Mouse (Mus musculus): Measurements from ENCODE around the gene Ptprg. TPM values are rescaled to one million over a fixed set of nuclear protein-coding genes. Genes with fewer than 3 reads are reported as not detected.

Ptprg gene
- polyA plus RNA-seq, 1 experiment from 2014 or later = 33.7 TPM

DNA sequence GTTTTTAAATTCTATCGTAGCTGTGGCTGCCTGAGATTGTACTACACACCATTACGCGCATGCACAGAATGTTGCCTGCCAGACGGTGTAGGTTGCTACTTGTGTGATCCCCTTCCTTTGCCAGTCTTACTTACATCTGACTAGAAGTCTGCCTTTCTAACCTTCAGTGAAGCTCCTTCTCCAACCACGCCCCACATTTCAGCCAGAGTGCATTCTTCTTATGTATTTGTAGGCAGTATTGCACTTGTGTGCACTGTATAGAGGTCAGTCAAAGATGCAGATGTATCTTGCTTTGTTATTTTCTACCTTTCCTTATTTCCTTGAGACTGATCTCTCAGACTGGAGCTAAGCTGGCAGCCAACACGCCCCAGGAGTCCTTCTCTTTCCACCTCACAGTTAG is 158.8 kb downstream of the Ptprg start:
- Histone ChIP-seq H3K9ac (ENCODE audit: low read length) (no peak overlapping the region), H3K27ac (ENCODE audit: low read depth, low read length) (no peak overlapping the region), H3K4me2 (no peak overlapping the region), H3K4me1 (ENCODE audit: control insufficient read depth, insufficient read depth, low read length) (0 out of 2 replicates have a peak, but pooled peaks cover 8% of the 10 kb centered on the region), H3K4me3 (ENCODE audit: low read depth, low read length) (no peak overlapping the region), H3K27me3 (ENCODE audit: control insufficient read depth, insufficient read depth, low read length) (no peaks in the 10 kb centered on the region), H3K9me3 (ENCODE audit: control insufficient read depth, low read length) (no peaks in the 10 kb centered on the region; the same call in 1 of the 2 replicates), H3K36me3 (ENCODE audit: control insufficient read depth, insufficient read depth, low read length) (no peaks in the 10 kb centered on the region)
- WGBS = 96% methylated on average over 6 of the region's 6 CpGs
- no peak for DNase-seq (ENCODE audit: low spot score, missing footprints)
- no peak for ATAC-seq (ENCODE audit: low FRiP score)

- Histone ChIP-seq H3K4me3 (ENCODE audit: low read depth, low read length) (no peak overlapping the region), H3K4me2 (no peak overlapping the region), H3K36me3 (ENCODE audit: control insufficient read depth, insufficient read depth, low read length) (no peaks in the 10 kb centered on the region), H3K9ac (ENCODE audit: low read length) (no peak overlapping the region), H3K27ac (ENCODE audit: low read depth, low read length) (no peak overlapping the region), H3K27me3 (ENCODE audit: control insufficient read depth, insufficient read depth, low read length) (no peaks in the 10 kb centered on the region), H3K9me3 (ENCODE audit: control insufficient read depth, low read length) (no peaks in the 10 kb centered on the region), H3K4me1 (ENCODE audit: control insufficient read depth, insufficient read depth, low read length) (0 out of 2 replicates have a peak, but pooled peaks cover 12% of the 10 kb centered on the region)
- peak; percentile 84 for DNase-seq (ENCODE audit: low spot score, missing footprints)
- WGBS = 16% methylated on average over 3 of the region's 3 CpGs
- ATAC-seq (ENCODE audit: low FRiP score) = peak; percentile 40; the same call in 1 of the 2 replicates
Measured at GRCm38 (mm10) chr14:11716230-11716629, 162.9 kb downstream of the Ptprg start.

DNA sequence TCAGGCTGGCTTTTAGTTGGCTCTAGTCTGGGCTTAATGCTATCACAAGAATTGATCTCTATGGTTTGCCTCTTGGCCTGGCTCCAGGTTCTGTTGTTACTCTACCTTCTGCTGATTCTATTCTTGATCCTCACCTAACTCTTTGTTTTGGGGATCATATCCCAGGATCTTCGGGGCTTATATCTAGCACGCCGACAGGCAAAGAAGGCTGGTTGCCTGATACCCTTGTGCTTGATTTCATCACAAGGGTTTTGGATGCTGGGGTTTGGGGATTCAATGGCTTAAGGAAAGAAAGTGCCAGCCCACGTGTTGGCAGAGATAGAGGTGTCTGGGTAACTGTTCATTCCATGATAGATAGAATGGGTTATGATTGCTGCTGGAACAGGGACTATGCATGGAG is 164.9 kb downstream of the Ptprg start:
- Histone ChIP-seq H3K27me3 (ENCODE audit: control insufficient read depth, insufficient read depth, low read length) (no peaks in the 10 kb centered on the region), H3K36me3 (ENCODE audit: control insufficient read depth, insufficient read depth, low read length) (no peaks in the 10 kb centered on the region), H3K4me1 (ENCODE audit: control insufficient read depth, insufficient read depth, low read length) (0 out of 2 replicates have a peak, but pooled peaks cover 9% of the 10 kb centered on the region), H3K27ac (ENCODE audit: low read depth, low read length) (no peak overlapping the region), H3K9me3 (ENCODE audit: control insufficient read depth, low read length) (no peaks in the 10 kb centered on the region), H3K9ac (ENCODE audit: low read length) (no peak overlapping the region), H3K4me3 (ENCODE audit: low read depth, low read length) (no peak overlapping the region), H3K4me2 (no peak overlapping the region)
- ATAC-seq (ENCODE audit: low FRiP score) (no peak), DNase-seq (ENCODE audit: low spot score, missing footprints) (no peak)
- 84% methylated on average over 4 of the region's 4 CpGs for WGBS

DNA sequence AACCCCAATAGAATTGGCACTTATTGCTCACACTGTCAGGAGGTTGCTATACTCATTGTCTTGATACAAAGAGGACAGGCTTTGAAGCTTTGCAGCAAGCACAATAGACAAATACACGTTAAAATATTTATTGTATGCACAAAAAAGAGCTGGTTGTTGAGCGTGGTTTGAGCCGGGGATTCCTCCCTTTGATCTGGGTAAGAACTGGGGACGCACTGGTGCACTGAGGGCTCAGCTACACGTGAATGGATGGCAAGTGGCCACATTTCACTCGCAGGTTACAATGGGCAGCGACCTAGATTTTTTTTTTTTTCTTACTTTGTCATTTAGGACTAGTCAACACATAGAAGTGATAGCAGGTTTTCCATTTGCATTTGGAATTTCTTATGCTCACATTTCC is 165.9 kb downstream of the Ptprg start:
- Histone ChIP-seq H3K4me1 (ENCODE audit: control insufficient read depth, insufficient read depth, low read length) (0 out of 2 replicates have a peak, but pooled peaks cover 7% of the 10 kb centered on the region), H3K9ac (ENCODE audit: low read length) (no peak overlapping the region), H3K27me3 (ENCODE audit: control insufficient read depth, insufficient read depth, low read length) (no peaks in the 10 kb centered on the region), H3K36me3 (ENCODE audit: control insufficient read depth, insufficient read depth, low read length) (no peaks in the 10 kb centered on the region), H3K9me3 (ENCODE audit: control insufficient read depth, low read length) (no peaks in the 10 kb centered on the region), H3K4me2 (no peak overlapping the region), H3K4me3 (ENCODE audit: low read depth, low read length) (no peak overlapping the region), H3K27ac (ENCODE audit: low read depth, low read length) (no peak overlapping the region)
- WGBS = 21% methylated on average over 7 of the region's 7 CpGs
- no peak for ATAC-seq (ENCODE audit: low FRiP score)
- DNase-seq (ENCODE audit: low spot score, missing footprints) = peak; percentile 86

DNA sequence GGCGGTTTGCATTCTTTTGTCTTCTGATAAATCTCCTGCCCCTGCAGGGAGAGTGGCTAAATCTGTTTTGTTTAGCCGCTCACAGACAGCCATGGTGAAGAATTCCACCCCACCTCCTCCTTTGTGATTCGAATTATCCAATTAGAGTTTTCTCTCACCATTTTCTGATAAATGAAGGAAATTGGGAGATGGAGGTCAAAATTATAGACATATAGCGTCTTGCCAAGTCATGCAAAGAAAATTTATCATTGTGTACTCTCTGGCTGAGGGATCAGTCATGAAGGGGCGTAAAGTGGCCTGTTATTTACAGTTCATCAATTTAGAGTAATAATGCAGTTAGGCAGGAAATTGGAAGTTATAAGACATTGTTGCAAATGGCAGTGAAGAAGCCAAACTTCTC is 168.8 kb downstream of the Ptprg start:
- Histone ChIP-seq H3K9me3 (ENCODE audit: control insufficient read depth, low read length) (no peaks in the 10 kb centered on the region; the same call in 1 of the 2 replicates), H3K4me3 (ENCODE audit: low read depth, low read length) (no peak overlapping the region), H3K4me1 (ENCODE audit: control insufficient read depth, insufficient read depth, low read length) (0 out of 2 replicates have a peak, but pooled peaks cover 4% of the 10 kb centered on the region), H3K4me2 (no peak overlapping the region), H3K36me3 (ENCODE audit: control insufficient read depth, insufficient read depth, low read length) (no peaks in the 10 kb centered on the region), H3K9ac (ENCODE audit: low read length) (no peak overlapping the region), H3K27me3 (ENCODE audit: control insufficient read depth, insufficient read depth, low read length) (no peaks in the 10 kb centered on the region), H3K27ac (ENCODE audit: low read depth, low read length) (no peak overlapping the region)
- 31% methylated on average over 5 of the region's 5 CpGs for WGBS
- DNase-seq (ENCODE audit: low spot score, missing footprints) = no peak
- no peak for ATAC-seq (ENCODE audit: low FRiP score)

- no peak overlapping the region for H3K4me2 ChIP-seq
- no peak overlapping the region for H3K27ac ChIP-seq (ENCODE audit: low read depth, low read length)
- DNase-seq (ENCODE audit: low spot score, missing footprints) (no peak), ATAC-seq (ENCODE audit: low FRiP score) (no peak)
- no peaks in the 10 kb centered on the region; the same call in 1 of the 2 replicates for H3K9me3 ChIP-seq (ENCODE audit: control insufficient read depth, low read length)
- 0 out of 2 replicates have a peak, but pooled peaks cover 3% of the 10 kb centered on the region for H3K4me1 ChIP-seq (ENCODE audit: control insufficient read depth, insufficient read depth, low read length)
- no peaks in the 10 kb centered on the region for H3K27me3 ChIP-seq (ENCODE audit: control insufficient read depth, insufficient read depth, low read length)
- WGBS = 91% methylated on average over 7 of the region's 7 CpGs
- H3K9ac ChIP-seq (ENCODE audit: low read length) = no peak overlapping the region
- H3K36me3 ChIP-seq (ENCODE audit: control insufficient read depth, insufficient read depth, low read length) = no peaks in the 10 kb centered on the region
- H3K4me3 ChIP-seq (ENCODE audit: low read depth, low read length) = no peak overlapping the region
Measured at GRCm38 (mm10) chr14:11723876-11724275, 170.5 kb downstream of the Ptprg start.

- DNase-seq (ENCODE audit: low spot score, missing footprints) (no peak), ATAC-seq (ENCODE audit: low FRiP score) (no peak)
- no peak overlapping the region for H3K27ac ChIP-seq (ENCODE audit: low read depth, low read length)
- no peak overlapping the region for H3K4me3 ChIP-seq (ENCODE audit: low read depth, low read length)
- 81% methylated on average over 7 of the region's 7 CpGs for WGBS
- no peaks in the 10 kb centered on the region for H3K4me1 ChIP-seq (ENCODE audit: control insufficient read depth, insufficient read depth, low read length)
- no peaks in the 10 kb centered on the region for H3K36me3 ChIP-seq (ENCODE audit: control insufficient read depth, insufficient read depth, low read length)
- H3K9ac ChIP-seq (ENCODE audit: low read length) = no peak overlapping the region
- no peaks in the 10 kb centered on the region for H3K27me3 ChIP-seq (ENCODE audit: control insufficient read depth, insufficient read depth, low read length)
- H3K4me2 ChIP-seq = no peak overlapping the region
- H3K9me3 ChIP-seq (ENCODE audit: control insufficient read depth, low read length) = no peaks in the 10 kb centered on the region; the same call in 1 of the 2 replicates
Measured at GRCm38 (mm10) chr14:11731223-11731920, 178.0 kb downstream of the Ptprg start.

- ATAC-seq (ENCODE audit: low FRiP score) = no peak
- no peak overlapping the region for H3K4me3 ChIP-seq (ENCODE audit: low read depth, low read length)
- no peaks in the 10 kb centered on the region for H3K9me3 ChIP-seq (ENCODE audit: control insufficient read depth, low read length)
- no peak overlapping the region for H3K27ac ChIP-seq (ENCODE audit: low read depth, low read length)
- no peak overlapping the region for H3K9ac ChIP-seq (ENCODE audit: low read length)
- no peak overlapping the region for H3K4me2 ChIP-seq
- no peaks in the 10 kb centered on the region for H3K36me3 ChIP-seq (ENCODE audit: control insufficient read depth, insufficient read depth, low read length)
- no peaks in the 10 kb centered on the region for H3K27me3 ChIP-seq (ENCODE audit: control insufficient read depth, insufficient read depth, low read length)
- no peak for DNase-seq (ENCODE audit: low spot score, missing footprints)
- no peaks in the 10 kb centered on the region for H3K4me1 ChIP-seq (ENCODE audit: control insufficient read depth, insufficient read depth, low read length)
Measured at GRCm38 (mm10) chr14:11732376-11732775, 179.0 kb downstream of the Ptprg start.

DNA sequence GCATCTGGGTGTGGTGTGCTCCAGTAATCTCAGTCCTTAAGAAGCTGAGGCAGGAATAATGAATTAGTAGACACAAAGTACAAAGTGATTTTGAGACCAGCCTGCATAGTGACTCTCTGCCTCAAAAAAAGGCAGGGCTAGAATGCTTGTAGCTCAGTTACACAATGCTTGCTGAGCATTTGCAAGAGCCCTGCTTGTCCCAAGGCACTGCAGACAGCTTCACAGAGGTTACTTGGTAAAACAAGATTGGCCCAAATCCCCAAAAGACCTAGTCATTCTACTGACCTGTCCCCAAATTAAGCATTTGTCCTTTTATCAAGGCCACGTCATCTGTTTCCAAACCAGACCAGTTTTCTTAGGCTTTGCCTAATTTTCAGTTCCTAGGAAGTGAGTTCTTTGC is 190.4 kb downstream of the Ptprg start:
- 88% methylated on average over 1 of the region's 1 CpGs for WGBS
- DNase-seq (ENCODE audit: low spot score, missing footprints) (no peak), ATAC-seq (ENCODE audit: low FRiP score) (no peak)
- no peak overlapping the region for H3K4me3 ChIP-seq (ENCODE audit: low read depth, low read length)
- H3K36me3 ChIP-seq (ENCODE audit: control insufficient read depth, insufficient read depth, low read length) = no peaks in the 10 kb centered on the region
- no peak overlapping the region for H3K9ac ChIP-seq (ENCODE audit: low read length)
- H3K9me3 ChIP-seq (ENCODE audit: control insufficient read depth, low read length) = no peaks in the 10 kb centered on the region
- no peaks in the 10 kb centered on the region for H3K4me1 ChIP-seq (ENCODE audit: control insufficient read depth, insufficient read depth, low read length)
- no peaks in the 10 kb centered on the region for H3K27me3 ChIP-seq (ENCODE audit: control insufficient read depth, insufficient read depth, low read length)
- H3K4me2 ChIP-seq = no peak overlapping the region
- no peak overlapping the region for H3K27ac ChIP-seq (ENCODE audit: low read depth, low read length)

Measured in midbrain, embryonic 11.5 days (tissue).